Mouse (Mus musculus) B cell, adult (primary cell): ENCODE measurements around the gene Metrn. TPM values are rescaled to one million over a fixed set of nuclear protein-coding genes. Genes with fewer than 3 reads are reported as not detected.

Source experiments
- total RNA-seq: library from RNA; stranded (reverse); gene quantifications from 4 replicates; pipeline ENCODE4 v1.2.4, GENCODE M21; 2023; ENCODE audit not compliant: inconsistent age

Gene Metrn
- 10.2 to 15.1 TPM (median 13.2 TPM) in 4 replicates for total RNA-seq

DNA sequence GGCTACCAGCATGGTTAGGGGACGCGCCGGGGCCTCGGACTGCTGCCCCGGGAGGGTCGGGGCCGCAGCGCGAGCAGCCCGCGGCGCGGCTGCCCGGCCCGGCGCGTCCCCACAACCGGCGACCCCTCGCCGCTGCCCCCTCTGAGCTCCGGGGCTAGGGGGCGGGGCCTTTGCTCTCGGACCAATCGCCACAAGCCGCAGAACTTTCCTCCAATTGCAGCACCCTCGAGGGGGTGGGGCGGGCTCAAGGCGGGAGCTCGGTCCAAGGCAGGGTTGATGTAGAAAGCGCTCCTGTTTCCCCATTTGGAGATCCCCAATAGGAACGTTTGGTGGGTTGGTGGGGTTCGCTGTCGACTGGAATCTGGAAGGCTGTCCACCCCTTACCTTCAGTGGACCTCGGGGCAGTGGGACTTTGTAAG is at the start of gene Metrn:
Gene Metrn, minus strand, starts transcription at position 186 of the 419 bp plus-strand sequence.

GRCm38 (mm10) chr17:25844396-25844901 is 47.5 kb upstream of the Metrn start, which contains the start of gene Rhot2:
Rhot2 (minus strand) TSS chr17:25844851.

DNA sequence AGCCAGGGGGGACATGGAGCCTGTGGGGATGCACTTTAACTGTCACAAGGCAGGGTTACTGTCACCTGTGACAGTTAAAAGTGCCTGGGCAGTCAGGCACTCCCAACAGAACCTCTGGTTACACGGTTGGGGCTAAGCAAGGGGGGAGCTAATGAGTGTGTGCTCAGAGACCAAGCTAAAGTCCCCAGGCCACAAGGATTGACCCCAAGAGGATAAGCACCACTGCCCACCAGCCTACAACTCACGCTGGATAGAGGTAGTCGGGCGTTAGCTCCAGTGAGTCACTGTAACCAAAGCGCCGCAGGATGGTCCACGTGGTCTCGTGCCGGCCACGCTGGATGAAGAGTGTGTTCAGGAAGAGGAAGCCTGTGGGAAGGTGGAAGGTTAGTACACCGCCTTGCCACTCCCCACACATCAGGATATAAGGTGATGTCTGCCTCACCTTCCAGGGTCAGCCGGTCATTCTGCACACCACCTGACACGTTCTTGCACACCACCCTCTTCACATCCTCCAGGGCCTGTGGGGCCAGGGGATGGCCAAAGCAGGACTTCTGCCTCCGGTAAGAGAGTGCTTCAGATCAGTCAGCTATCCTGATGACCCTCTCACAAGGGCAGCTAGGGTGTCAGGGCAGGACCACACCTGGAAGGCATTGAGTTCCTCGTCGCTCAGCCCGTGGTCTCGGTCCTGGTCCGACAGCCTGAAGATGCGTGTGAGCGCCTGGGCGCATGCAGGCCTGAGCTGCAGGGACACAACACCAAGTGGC is 44.4 kb upstream of the Metrn start, which contains the start of gene Gm20683:
Gene Gm20683, minus strand, starts transcription at position 647 of the 764 bp plus-strand sequence.

GRCm38 (mm10) chr17:25837076-25837410 is 40.1 kb upstream of the Metrn start, which contains the start of gene Rhbdl1:
Rhbdl1 (minus strand) TSS chr17:25837295.

DNA sequence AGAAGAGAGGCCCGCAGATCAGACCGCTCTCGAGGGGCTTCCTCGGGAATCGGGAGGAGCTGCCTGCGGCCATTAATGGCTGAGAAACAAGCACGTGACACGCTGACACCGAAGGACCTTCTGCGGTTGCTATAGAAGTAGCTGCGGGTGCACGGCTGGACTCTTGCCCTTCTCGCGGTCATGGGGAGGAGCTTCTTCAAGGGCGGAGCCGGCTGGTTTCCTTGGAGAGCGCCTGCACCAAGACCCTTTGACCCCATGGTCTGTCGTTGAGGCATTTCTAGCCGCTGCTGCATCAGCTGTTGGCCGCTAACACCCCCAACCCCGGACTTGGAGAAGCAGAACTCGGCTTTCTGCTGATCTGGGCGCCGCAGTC is 36.3 kb upstream of the Metrn start, which contains the start of gene Stub1:
Gene Stub1, minus strand, starts transcription at position 114 of the 373 bp plus-strand sequence.

GRCm38 (mm10) chr17:25828712-25829557 is 32.0 kb upstream of the Metrn start, which contains the start of gene Jmjd8:
Jmjd8 (plus strand) TSS chr17:25828867.

GRCm38 (mm10) chr17:25823452-25823851 is 26.5 kb upstream of the Metrn start, which contains the start of gene Wdr24:
Wdr24 (plus strand) TSS chr17:25823627.

GRCm38 (mm10) chr17:25808789-25809605 is 12.1 kb upstream of the Metrn start, which contains the start of gene Fbxl16:
Fbxl16 (plus strand) TSS chr17:25809085.

GRCm38 (mm10) chr17:25795609-25796092 is 1.3 kb downstream of the Metrn start, which contains the start of gene AC134908.4:
AC134908.4 (minus strand) TSS chr17:25795659.

DNA sequence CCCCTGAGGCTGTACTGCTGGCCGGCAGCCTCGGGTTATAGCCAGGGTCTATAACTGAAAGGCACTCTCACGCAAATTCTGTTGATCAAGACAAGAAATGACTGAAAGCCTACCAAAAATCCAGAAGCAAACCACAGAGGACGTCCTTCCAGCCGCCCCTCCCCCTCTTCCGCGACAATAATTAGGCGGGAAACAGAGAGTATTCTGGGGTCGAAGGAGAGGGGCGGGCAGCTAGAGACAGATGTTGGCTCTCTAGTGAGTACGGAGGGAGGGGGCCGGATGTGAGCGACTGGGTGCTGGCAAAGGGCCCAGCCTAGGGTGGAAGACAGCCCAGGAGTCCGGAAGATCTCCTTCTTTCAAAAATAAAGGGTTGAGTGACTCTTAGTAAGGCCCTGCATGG is 4.3 kb downstream of the Metrn start, which contains the start of gene Fam173a:
Gene Fam173a, minus strand, starts transcription at position 287 of the 400 bp plus-strand sequence.

GRCm38 (mm10) chr17:25786280-25786679 is 10.7 kb downstream of the Metrn start, which contains the start of gene Ccdc78:
Ccdc78 (plus strand) TSS chr17:25786580.

DNA sequence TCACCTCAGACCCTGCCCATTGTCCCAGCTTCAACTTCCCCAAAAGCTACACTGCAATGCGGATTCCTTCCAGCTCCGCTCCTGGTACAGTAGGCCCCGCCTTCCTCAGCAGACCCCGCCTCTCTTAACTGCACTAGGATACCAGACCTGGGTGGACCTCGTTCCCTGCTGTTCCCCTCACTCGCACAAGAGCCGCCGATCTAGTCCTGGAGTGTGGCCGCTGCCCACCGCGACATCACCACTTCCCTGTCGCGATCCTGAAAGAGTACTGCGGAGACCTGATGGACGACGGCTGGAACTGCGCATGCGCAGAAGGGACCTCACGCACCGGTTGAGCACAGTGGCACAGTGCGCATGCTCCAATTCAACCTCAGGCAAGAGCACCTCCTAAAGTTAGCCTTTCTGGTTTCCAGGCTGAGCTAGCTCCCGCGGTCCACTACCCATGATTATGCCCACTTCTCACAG is 11.6 kb downstream of the Metrn start, which contains the start of gene Haghl:
Gene Haghl, minus strand, starts transcription at position 393 of the 465 bp plus-strand sequence.

GRCm38 (mm10) chr17:25773549-25774120 is 23.3 kb downstream of the Metrn start, which contains the start of gene Narfl:
Narfl (plus strand) TSS chr17:25773776.

GRCm38 (mm10) chr17:25754241-25754640 is 42.7 kb downstream of the Metrn start, which contains the start of gene Msln:
Msln (minus strand) TSS chr17:25754378.

Other genes with a start within 250 kb of the Metrn start
- gene Sox8, start 226.4 kb downstream of the Metrn start, total RNA-seq, result 0.21 to 0.67 TPM in 2 of 4 replicates, not detected in the others
- 26.7 to 32.2 TPM (median 29.1 TPM) in 4 replicates for gene Lmf1, start 218.1 kb downstream of the Metrn start, total RNA-seq
- not detected in 4 replicates for gene Gng13, start 80.0 kb downstream of the Metrn start, total RNA-seq
- gene Chtf18, start 69.7 kb downstream of the Metrn start, total RNA-seq, result 6.4 to 12.4 TPM (median 8.6 TPM) in 4 replicates
- 5.2 to 7.4 TPM (median 7.3 TPM) in 4 replicates for gene Rpusd1, start 69.5 kb downstream of the Metrn start, total RNA-seq
- not detected in 4 replicates for gene Mslnl, start 61.1 kb downstream of the Metrn start, total RNA-seq
- gene Msln, start 42.8 kb downstream of the Metrn start, total RNA-seq, result 1.6 TPM in 1 of 4 replicates, not detected in the others
- gene Narfl, start 23.4 kb downstream of the Metrn start, total RNA-seq, result 27.3 to 40.0 TPM (median 36.0 TPM) in 4 replicates
- 16.0 to 24.2 TPM (median 19.1 TPM) in 4 replicates for gene Haghl, start 11.5 kb downstream of the Metrn start, total RNA-seq
- gene Ccdc78, start 10.6 kb downstream of the Metrn start, total RNA-seq, result not detected in 4 replicates
- 46.3 to 58.4 TPM (median 50.0 TPM) in 4 replicates for gene Fam173a, start 4.2 kb downstream of the Metrn start, total RNA-seq
- gene AC134908.4, start 1.5 kb downstream of the Metrn start, total RNA-seq, result 1.5 TPM in 1 of 4 replicates, not detected in the others
- gene Fbxl16, start 11.9 kb upstream of the Metrn start, total RNA-seq, result not detected in 4 replicates
- gene Wdr24, start 26.5 kb upstream of the Metrn start, total RNA-seq, result 17.0 to 23.5 TPM (median 22.7 TPM) in 4 replicates
- gene Jmjd8, start 31.7 kb upstream of the Metrn start, total RNA-seq, result 26.8 to 30.2 TPM (median 29.3 TPM) in 4 replicates
- gene Stub1, start 36.3 kb upstream of the Metrn start, total RNA-seq, result 62.5 to 74.1 TPM (median 64.8 TPM) in 4 replicates
- gene Rhbdl1, start 40.2 kb upstream of the Metrn start, total RNA-seq, result 0.84 to 2.9 TPM (median 1.9 TPM) in 4 replicates
- gene Gm20683, start 44.6 kb upstream of the Metrn start, total RNA-seq, result 3.4 to 4.4 TPM (median 3.6 TPM) in 4 replicates
- gene Rhot2, start 47.7 kb upstream of the Metrn start, total RNA-seq, result 61.4 to 71.1 TPM (median 69.6 TPM) in 4 replicates
- gene Wdr90, start 64.4 kb upstream of the Metrn start, total RNA-seq, result 33.3 to 45.0 TPM (median 38.3 TPM) in 4 replicates
- 0.69 to 3.3 TPM (median 3.0 TPM) in 3 of 4 replicates, not detected in the other for gene Mcrip2, start 71.6 kb upstream of the Metrn start, total RNA-seq
- 24.4 to 27.9 TPM (median 26.1 TPM) in 4 replicates for gene Mettl26, start 77.9 kb upstream of the Metrn start, total RNA-seq
- gene Wfikkn1, start 83.7 kb upstream of the Metrn start, total RNA-seq, result 5.7 to 6.6 TPM (median 6.0 TPM) in 4 replicates
- 20.9 to 25.3 TPM (median 23.0 TPM) in 4 replicates for gene Rab40c, start 122.6 kb upstream of the Metrn start, total RNA-seq
- 75.7 to 84.9 TPM (median 77.1 TPM) in 4 replicates for gene Pigq, start 147.8 kb upstream of the Metrn start, total RNA-seq
- not detected in 4 replicates for gene Nhlrc4, start 147.8 kb upstream of the Metrn start, total RNA-seq
- 0.21 TPM in 1 of 4 replicates, not detected in the others for gene A930017K11Rik, start 155.4 kb upstream of the Metrn start, total RNA-seq
- gene Capn15, start 188.7 kb upstream of the Metrn start, total RNA-seq, result 35.7 to 39.1 TPM (median 38.2 TPM) in 4 replicates